Mouse (Mus musculus) small intestine, adult 2 months (tissue): ENCODE results near the gene Ccnq. TPM values are rescaled to one million over a fixed set of nuclear protein-coding genes. Genes with fewer than 3 reads are reported as not detected.

Source experiments
- H3K27ac ChIP-seq: fragments of 200-500 bp; 2 replicates; pipeline ENCODE4 v1.5.1; 2012; ENCODE audit warnings: low read depth, low read length, control low read depth, inconsistent platforms; ENCODE audit not compliant: insufficient read depth
- H3K27me3 ChIP-seq: fragments of 200-500 bp; 2 replicates; pipeline ENCODE4 v1.6.1; 2012; ENCODE audit warnings: mild to moderate bottlenecking, moderate library complexity, low read length, inconsistent platforms; ENCODE audit not compliant: control insufficient read depth, insufficient read depth
- H3K36me3 ChIP-seq: fragments of 200-500 bp; 2 replicates; pipeline ENCODE4 v1.6.1; 2012; ENCODE audit warnings: mild to moderate bottlenecking, low read length, control low read depth, inconsistent platforms; ENCODE audit not compliant: control insufficient read depth, insufficient read depth
- H3K4me1 ChIP-seq: fragments of 200-500 bp; 2 replicates; pipeline ENCODE4 v1.6.1; 2012; ENCODE audit warnings: low read length, inconsistent platforms, mixed read lengths; ENCODE audit not compliant: control insufficient read depth, insufficient read depth, insufficient read length
- H3K4me3 ChIP-seq: fragments of 200-500 bp; 2 replicates; pipeline ENCODE4 v1.5.1; 2012; ENCODE audit warnings: low read depth, mild to moderate bottlenecking, control low read depth, inconsistent platforms, low read length, moderate library complexity
- CTCF ChIP-seq: fragments of 200-500 bp; IDR thresholded peaks from 2 replicates; pipeline ENCODE4 v1.5.1; 2012; ENCODE audit warnings: low read depth, mild to moderate bottlenecking, control low read depth, inconsistent platforms, low read length, moderate library complexity, mixed read lengths; ENCODE audit not compliant: insufficient replicate concordance, insufficient read length; ENCODE audit errors: extremely low read depth
- POLR2A ChIP-seq: fragments of 200-500 bp; IDR thresholded peaks from 2 replicates; pipeline ENCODE4 v1.6.1; 2012; ENCODE audit warnings: low read depth, mild to moderate bottlenecking, control low read depth, inconsistent platforms, low read length, moderate library complexity
- WGBS: fragments of 180-500 bp; shearing (Covaris S2); methylation state at CpG from one replicate; pipeline ENCODE4 v1.1.7; 2018; 5-methylcytosine and 5-hydroxymethylcytosine counted together
- polyA plus RNA-seq: library from polyadenylated mRNA; depleted of rRNA; stranded (reverse); fragments of >200 nt; gene quantifications from 2 replicates; pipeline ENCODE4 v1.2.3, GENCODE M21; 2012; rRNA removed

Ccnq gene
- polyA plus RNA-seq, 1 experiment = 27.4 TPM

- WGBS = 24% methylated on average over 1 of the region's 1 CpGs
- no peaks in the 10 kb centered on the region for H3K36me3 ChIP-seq
- no peak overlapping the region for H3K27ac ChIP-seq
- H3K4me1 ChIP-seq = no peaks in the 10 kb centered on the region
- no peaks in the 10 kb centered on the region for H3K27me3 ChIP-seq
- TF ChIP-seq CTCF (no peak), POLR2A (no peak)
- no peak overlapping the region for H3K4me3 ChIP-seq
These were observed 26.7 kb downstream of the Ccnq start for GRCm38 (mm10) chr11:78724792-78725191.

DNA sequence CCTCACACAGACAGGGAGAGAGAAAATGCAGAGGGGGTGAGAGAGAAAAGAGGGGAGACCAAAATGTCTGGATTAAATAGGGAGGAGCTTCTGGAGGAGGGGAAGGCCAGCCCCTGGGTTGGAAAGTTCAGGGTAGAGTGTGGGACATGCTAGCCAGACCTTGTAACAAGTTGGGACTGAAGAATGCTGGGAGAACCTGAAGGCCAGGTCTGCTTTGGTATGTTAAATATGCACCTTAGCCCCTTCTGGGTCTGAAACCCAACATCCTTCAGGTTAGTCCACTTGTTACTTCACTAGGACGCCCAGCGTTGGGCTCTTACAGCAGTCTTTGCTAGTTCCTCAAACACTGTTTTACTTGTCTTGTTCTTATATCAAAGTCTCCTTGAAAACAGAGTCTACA is 30.1 kb downstream of the Ccnq start:
- TF ChIP-seq POLR2A (no peak), CTCF (no peak)
- Histone ChIP-seq H3K4me3 (no peak overlapping the region), H3K27ac (no peak overlapping the region), H3K27me3 (no peaks in the 10 kb centered on the region), H3K36me3 (no peaks in the 10 kb centered on the region), H3K4me1 (no peaks in the 10 kb centered on the region)
- 73% methylated on average over 2 of the region's 2 CpGs for WGBS

- Histone ChIP-seq H3K27me3 (no peaks in the 10 kb centered on the region), H3K4me1 (no peaks in the 10 kb centered on the region), H3K36me3 (no peaks in the 10 kb centered on the region), H3K27ac (no peak overlapping the region), H3K4me3 (no peak overlapping the region)
- no peak for TF ChIP-seq POLR2A
- no peak for TF ChIP-seq CTCF
- 50% methylated on average over 4 of the region's 4 CpGs for WGBS
These were observed 33.9 kb downstream of the Ccnq start for GRCm38 (mm10) chr11:78717655-78718054.

- no peaks in the 10 kb centered on the region for H3K27me3 ChIP-seq
- no peak overlapping the region for H3K4me3 ChIP-seq
- 31% methylated on average over 2 of the region's 2 CpGs for WGBS
- no peak overlapping the region for H3K27ac ChIP-seq
- no peaks in the 10 kb centered on the region for H3K36me3 ChIP-seq
- H3K4me1 ChIP-seq = peaks cover 3% of the 10 kb centered on the region; the same call in 1 of the 2 replicates
- no peak for TF ChIP-seq CTCF
- TF ChIP-seq POLR2A = no peak
These were observed 42.9 kb downstream of the Ccnq start for GRCm38 (mm10) chr11:78708642-78709041.

DNA sequence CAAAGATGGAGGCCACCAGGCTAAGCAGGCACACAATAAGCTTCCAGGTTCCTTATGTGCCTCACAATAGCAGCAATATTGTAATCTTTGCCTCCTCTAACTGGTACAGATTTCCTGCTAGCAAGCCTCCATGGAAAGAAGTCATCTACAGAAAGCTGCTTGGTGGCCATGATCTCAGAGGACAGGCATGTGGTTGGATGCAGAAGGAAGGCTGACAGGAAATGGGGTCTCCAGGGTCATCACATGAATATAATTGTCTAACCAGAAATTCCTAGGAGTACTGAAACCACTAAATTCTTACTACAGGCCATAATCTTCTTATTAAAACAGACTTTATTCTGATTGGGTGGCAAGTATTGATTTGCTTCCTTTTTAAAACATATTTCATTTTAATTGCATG is 45.5 kb downstream of the Ccnq start:
- Histone ChIP-seq H3K36me3 (no peaks in the 10 kb centered on the region), H3K27me3 (no peaks in the 10 kb centered on the region; the same call in 1 of the 2 replicates), H3K4me3 (no peak overlapping the region), H3K27ac (no peak overlapping the region), H3K4me1 (peaks cover 3% of the 10 kb centered on the region; the same call in 1 of the 2 replicates)
- TF ChIP-seq CTCF (no peak), POLR2A (no peak)

- WGBS = 43% methylated on average over 5 of the region's 5 CpGs
- no peak overlapping the region for H3K27ac ChIP-seq
- TF ChIP-seq CTCF (no peak), POLR2A (no peak)
These were observed 48.4 kb downstream of the Ccnq start for GRCm38 (mm10) chr11:78703085-78703484.

GRCm38 (mm10) chr11:78702319-78702718 is 49.2 kb downstream of the Ccnq start:
- no peak overlapping the region for H3K4me3 ChIP-seq
- no peak overlapping the region for H3K27ac ChIP-seq
- no peak for TF ChIP-seq POLR2A
- TF ChIP-seq CTCF = no peak
- 64% methylated on average over 3 of the region's 3 CpGs for WGBS
- H3K27me3 ChIP-seq = no peaks in the 10 kb centered on the region; the same call in 1 of the 2 replicates
- no peaks in the 10 kb centered on the region for H3K36me3 ChIP-seq
- no peaks in the 10 kb centered on the region for H3K4me1 ChIP-seq

More at GRCm38 (mm10) chr11:78703085-78703484, 48.4 kb downstream of the Ccnq start:
- Histone ChIP-seq H3K4me3 (no peak overlapping the region), H3K36me3 (no peaks in the 10 kb centered on the region), H3K4me1 (no peaks in the 10 kb centered on the region), H3K27me3 (no peaks in the 10 kb centered on the region; the same call in 1 of the 2 replicates)

Other genes starting within 250 kb of the Ccnq start
- not detected in 2 replicates for gene Sebox, start 248.3 kb downstream of the Ccnq start, polyA plus RNA-seq
- 3.7 and 3.8 TPM in 2 replicates for gene Tmem199, start 239.6 kb downstream of the Ccnq start, polyA plus RNA-seq
- gene Poldip2, start 239.5 kb downstream of the Ccnq start, polyA plus RNA-seq = 18.1 and 24.9 TPM in 2 replicates
- gene Tnfaip1, start 215.4 kb downstream of the Ccnq start, polyA plus RNA-seq = 31.3 and 64.5 TPM in 2 replicates
- gene Ift20, start 215.4 kb downstream of the Ccnq start, polyA plus RNA-seq = 114 and 137 TPM in 2 replicates
- 32.4 and 47.0 TPM in 2 replicates for gene Tmem97, start 201.0 kb downstream of the Ccnq start, polyA plus RNA-seq
- 7.8 and 9.8 TPM in 2 replicates for gene Nlk, start 54.4 kb downstream of the Ccnq start, polyA plus RNA-seq
- gene Lyrm9, start 74.9 kb upstream of the Ccnq start, polyA plus RNA-seq = 11.4 and 14.0 TPM in 2 replicates
- gene Nos2, start 169.1 kb upstream of the Ccnq start, polyA plus RNA-seq = 4.4 and 13.0 TPM in 2 replicates
- gene Lgals9, start 233.2 kb upstream of the Ccnq start, polyA plus RNA-seq = 263 and 686 TPM in 2 replicates